Mouse (Mus musculus) liver, postnatal 0 days (tissue): ENCODE results near the gene Snrnp40.

Experiments used
- CTCF ChIP-seq: sonication (generic); IDR thresholded peaks from 2 replicates; pipeline ENCODE4 v1.5.1; 2016; ENCODE audit warnings: antibody characterized with exemption, low read depth
- EP300 ChIP-seq: IDR thresholded peaks from 2 replicates; pipeline ENCODE4 v1.6.1; 2016; ENCODE audit warnings: antibody characterized with exemption, low read depth, mild to moderate bottlenecking

- no peak for TF ChIP-seq EP300
- TF ChIP-seq CTCF: no peak
Observed at GRCm38 (mm10) chr4:130323165-130323564, 36.8 kb upstream of the Snrnp40 start.
